Mouse (Mus musculus) E14TG2a.4 (cell line): ENCODE measurements around the gene Celf5.

Experiments used
- CTCF ChIP-seq: conservative IDR thresholded peaks from 2 replicates; pipeline ENCODE4 v1.5.1; 2014; ENCODE audit warnings: low read length
- NANOG ChIP-seq: IDR thresholded peaks from 2 replicates; pipeline ENCODE4 v1.6.1; 2014; ENCODE audit warnings: borderline replicate concordance, low read length, mixed read lengths
- POU5F1 ChIP-seq: IDR thresholded peaks from 2 replicates; pipeline ENCODE4 v1.6.1; 2014; ENCODE audit warnings: low read length, borderline replicate concordance

DNA sequence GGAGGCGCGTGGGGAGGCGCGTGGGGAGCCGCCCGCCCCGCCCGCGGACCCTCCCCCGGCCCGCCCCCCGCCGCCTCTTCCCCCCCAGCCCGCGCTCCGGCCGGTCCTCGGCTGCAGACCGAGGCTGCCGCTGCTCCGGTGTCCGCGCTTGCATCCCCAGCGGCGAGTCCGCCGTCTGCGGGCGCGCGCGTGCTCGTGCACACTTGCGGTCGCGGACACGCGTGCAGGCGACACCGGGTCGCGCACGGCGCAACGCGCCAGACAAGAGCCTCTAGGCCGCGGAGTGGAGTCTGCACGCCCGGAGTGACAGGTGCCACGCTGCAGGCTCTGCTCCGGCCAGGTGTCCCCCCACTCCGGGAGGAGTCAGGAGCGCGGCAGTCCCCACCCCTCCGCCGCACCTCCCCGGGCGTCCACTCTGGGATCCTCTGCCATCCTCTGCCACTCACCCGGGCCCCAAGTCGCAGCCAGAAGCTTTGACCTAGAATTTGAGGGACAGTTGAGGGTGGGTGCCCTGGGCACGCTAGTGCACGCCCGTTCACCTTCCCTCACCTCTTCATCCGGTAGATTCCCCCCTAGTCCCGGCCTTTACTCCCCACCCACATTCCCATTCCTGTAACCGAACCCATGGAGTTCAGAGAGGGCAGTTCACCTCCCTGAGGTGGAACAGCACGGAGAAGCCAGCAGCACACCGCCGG lies 51.5 kb downstream of the Celf5 start:
- TF ChIP-seq CTCF (no peak), POU5F1 (no peak), NANOG (no peak)
